Comparison of ENCODE assay signal across 18 mouse cellular contexts in genomic region chr11:120736424-120736823, GRCm38 (mm10). TPM values are rescaled to one million over a fixed set of nuclear protein-coding genes. Genes with fewer than 3 reads are reported as not detected.
DNase-seq lines count a peak whose midpoint lies in the region; ATAC-seq and TF ChIP-seq lines count a peak whose summit lies in the region.
"Had no signal": no experiment of that assay in that cellular context is flagged by ENCODE, and none has a peak within 500 bp of the region (broad histone marks: within the 10 kb centered on the region; RNA-seq: fewer than 3 reads in every experiment).

No protein-coding gene starts in this region.

- H3K9me3 ChIP-seq in heart, embryonic 10.5 days, result no peaks in the 10 kb centered on the region
- no peaks in the 10 kb centered on the region for H3K9me3 ChIP-seq in lung, postnatal 0 days (ENCODE audit: low read length)

- H3K27me3 ChIP-seq in heart, embryonic 10.5 days (ENCODE audit: insufficient read depth, poor library complexity, severe bottlenecking), result peaks cover 17% of the 10 kb centered on the region; the same call in 1 of the 2 replicates
- no peaks in the 10 kb centered on the region for H3K27me3 ChIP-seq in lung, postnatal 0 days (replicated peaks; ENCODE audit: insufficient read depth, low read length)
- H3K27me3 ChIP-seq: Patski had no signal

- TF ChIP-seq CTCF in lung, postnatal 0 days (IDR thresholded peaks at IDR 0.05), result no peak

- WGBS in heart, embryonic 10.5 days, result 62% methylated on average over 6 of the region's 6 CpGs
- 54% methylated on average over 6 of the region's 6 CpGs for WGBS in lung, postnatal 0 days

- TF ChIP-seq EP300 in lung, postnatal 0 days (IDR thresholded peaks at IDR 0.05), result no peak

- DNase-seq in heart, adult 11 months, result peak; percentile 78
- DNase-seq in heart, embryonic 10.5 days (ENCODE audit: low spot score), result no peak
- peak; percentile 5 for DNase-seq in lung, postnatal 0 days (ENCODE audit: low spot score)
- no peak for DNase-seq in lung, postnatal 36 days
- DNase-seq: adrenal gland, adult 2 months; adrenal gland, adult 8-10 months; adrenal gland, postnatal 10 days; adrenal gland, postnatal 14 days; adrenal gland, postnatal 25 days; adrenal gland, postnatal 36 days; B cell, adult 2 months; cerebellum, adult 11 months; cerebellum, adult 11-12 months; cerebellum, adult 18-20 months had no signal

- H3K4me2 ChIP-seq in lung, postnatal 0 days (replicated peaks; ENCODE audit: low read depth, low read length), result no peak overlapping the region

- H3K4me3 ChIP-seq in heart, embryonic 10.5 days, result no peak overlapping the region
- H3K4me3 ChIP-seq in lung, postnatal 0 days (ENCODE audit: low read depth, low read length), result no peak overlapping the region

- H3K9ac ChIP-seq in lung, postnatal 0 days (replicated peaks; ENCODE audit: low read depth), result no peak overlapping the region

- ATAC-seq in lung, postnatal 0 days, result no peak
- ATAC-seq: activated CD4-positive, CD25-positive, alpha-beta regulatory T cell, adult 4 months; CD4-positive, CD25-positive, alpha-beta regulatory T cell, adult 4 months; Patski had no signal

- 0 out of 2 replicates have a peak, but pooled peaks cover 4% of the 10 kb centered on the region for H3K4me1 ChIP-seq in heart, embryonic 10.5 days
- peaks cover 7% of the 10 kb centered on the region; the same call in 1 of the 2 replicates for H3K4me1 ChIP-seq in lung, postnatal 0 days (ENCODE audit: insufficient read depth, low read depth, low read length)

- H3K27ac ChIP-seq in heart, embryonic 10.5 days, result no peak overlapping the region
- no peak overlapping the region for H3K27ac ChIP-seq in lung, postnatal 0 days (ENCODE audit: low read length)

- H3K36me3 ChIP-seq in heart, embryonic 10.5 days, result no peaks in the 10 kb centered on the region
- no peaks in the 10 kb centered on the region for H3K36me3 ChIP-seq in lung, postnatal 0 days (ENCODE audit: insufficient read depth, low read length)
- H3K36me3 ChIP-seq: G1E had no signal

RNA-seq across cellular contexts. Expression of gene Cbr2, which starts 4.5 kb away (rescaled TPM):
- 1.1 and 1.3 TPM in 2 replicates for polyA plus RNA-seq in heart, embryonic 10.5 days (2016; fragmentation: Nextera tagmentation; extraction: Ambion mirVana)
- 4,475 and 4,528 TPM in 2 replicates for polyA plus RNA-seq in lung, postnatal 0 days (2015; fragmentation: Nextera tagmentation; extraction: Ambion mirVana)
- polyA plus RNA-seq: activated CD4-positive, CD25-positive, alpha-beta regulatory T cell, adult 4 months; CD4-positive, CD25-positive, alpha-beta regulatory T cell, adult 4 months; G1E had no signal

RNA-seq across cellular contexts. Expression of gene Dcxr, which starts 9.3 kb away (rescaled TPM):
- polyA plus RNA-seq in heart, embryonic 10.5 days (2016; fragmentation: Nextera tagmentation; extraction: Ambion mirVana), result 8.8 and 10.6 TPM in 2 replicates
- polyA plus RNA-seq in lung, postnatal 0 days (2015; fragmentation: Nextera tagmentation; extraction: Ambion mirVana), result 344 and 430 TPM in 2 replicates

RNA-seq across cellular contexts. Expression of gene Rac3, which starts 15.2 kb away (rescaled TPM):
- polyA plus RNA-seq in heart, embryonic 10.5 days (2016; fragmentation: Nextera tagmentation; extraction: Ambion mirVana), result 6.9 and 13.8 TPM in 2 replicates
- 56.0 and 61.9 TPM in 2 replicates for polyA plus RNA-seq in lung, postnatal 0 days (2015; fragmentation: Nextera tagmentation; extraction: Ambion mirVana)
- polyA plus RNA-seq: activated CD4-positive, CD25-positive, alpha-beta regulatory T cell, adult 4 months; CD4-positive, CD25-positive, alpha-beta regulatory T cell, adult 4 months had no signal

RNA-seq across cellular contexts. Expression of gene Lrrc45, which starts 22.7 kb away (rescaled TPM):
- polyA plus RNA-seq in heart, embryonic 10.5 days (2016; fragmentation: Nextera tagmentation; extraction: Ambion mirVana), result 31.7 and 43.6 TPM in 2 replicates
- 37.3 and 41.4 TPM in 2 replicates for polyA plus RNA-seq in lung, postnatal 0 days (2015; fragmentation: Nextera tagmentation; extraction: Ambion mirVana)

RNA-seq across cellular contexts. Expression of gene Cenpx, which starts 22.9 kb away (rescaled TPM):
- polyA plus RNA-seq in heart, embryonic 10.5 days (2016; fragmentation: Nextera tagmentation; extraction: Ambion mirVana), result 124 and 136 TPM in 2 replicates
- 102 and 112 TPM in 2 replicates for polyA plus RNA-seq in lung, postnatal 0 days (2015; fragmentation: Nextera tagmentation; extraction: Ambion mirVana)

Comparison
In these comparisons a context has a peak if more than half of its experiments do, and no peak if none do; other contexts are left out.
1. DNase-seq: peak in heart, adult 11 months (single experiment) and lung, postnatal 0 days (single experiment); none in heart, embryonic 10.5 days (single experiment) and lung, postnatal 36 days (single experiment).
2. RNA of gene Cbr2, which starts 4.5 kb away (polyA plus RNA-seq): 4,475 to 4,528 TPM in lung, postnatal 0 days; 1.1 to 1.3 TPM in heart, embryonic 10.5 days; every median in the first group is over 1,000 times any median in the second.
3. RNA of gene Dcxr, which starts 9.3 kb away (polyA plus RNA-seq): 344 to 430 TPM in lung, postnatal 0 days; 8.8 to 10.6 TPM in heart, embryonic 10.5 days; every median in the first group is over 10 times any median in the second.